Mouse (Mus musculus): Measurements from ENCODE around the gene Gm28635. TPM values are rescaled to one million over a fixed set of nuclear protein-coding genes. Genes with fewer than 3 reads are reported as not detected.

Gene Gm28635
- polyA plus RNA-seq, 1 experiment from 2014 or later = not detected

Other genes with a start within 250 kb of the Gm28635 start
- gene Tfpi, start 201.3 kb downstream of the Gm28635 start, polyA plus RNA-seq (2014; fragmentation: Nextera tagmentation; extraction: Ambion mirVana) = 5.5 and 17.7 TPM in 2 replicates
- gene Ctnnd1, start 27.3 kb downstream of the Gm28635 start, polyA plus RNA-seq (2014; fragmentation: Nextera tagmentation; extraction: Ambion mirVana) = 21.9 and 33.8 TPM in 2 replicates
- 0.37 and 0.53 TPM in 2 replicates for gene Btbd18, start 19.0 kb downstream of the Gm28635 start, polyA plus RNA-seq (2014; fragmentation: Nextera tagmentation; extraction: Ambion mirVana)
- 220 and 232 TPM in 2 replicates for gene Selenoh, start 7.3 kb downstream of the Gm28635 start, polyA plus RNA-seq (2014; fragmentation: Nextera tagmentation; extraction: Ambion mirVana)
- 55.4 and 56.5 TPM in 2 replicates for gene Med19, start 361 bp upstream of the Gm28635 start, polyA plus RNA-seq (2014; fragmentation: Nextera tagmentation; extraction: Ambion mirVana)
- 269 and 277 TPM in 2 replicates for gene Tmx2, start 1.1 kb upstream of the Gm28635 start, polyA plus RNA-seq (2014; fragmentation: Nextera tagmentation; extraction: Ambion mirVana)
- gene Zdhhc5, start 37.1 kb upstream of the Gm28635 start, polyA plus RNA-seq (2014; fragmentation: Nextera tagmentation; extraction: Ambion mirVana) = 21.5 and 21.8 TPM in 2 replicates
- gene Clp1, start 49.3 kb upstream of the Gm28635 start, polyA plus RNA-seq (2014; fragmentation: Nextera tagmentation; extraction: Ambion mirVana) = 23.3 and 25.4 TPM in 2 replicates
- gene Ypel4, start 56.0 kb upstream of the Gm28635 start, polyA plus RNA-seq (2014; fragmentation: Nextera tagmentation; extraction: Ambion mirVana) = 23.5 and 24.7 TPM in 2 replicates
- 2.0 and 3.3 TPM in 2 replicates for gene Gm19426, start 65.6 kb upstream of the Gm28635 start, polyA plus RNA-seq (2014; fragmentation: Nextera tagmentation; extraction: Ambion mirVana)
- gene Serping1, start 97.4 kb upstream of the Gm28635 start, polyA plus RNA-seq (2014; fragmentation: Nextera tagmentation; extraction: Ambion mirVana) = 19.7 and 33.6 TPM in 2 replicates
- gene Ube2l6, start 120.8 kb upstream of the Gm28635 start, polyA plus RNA-seq (2014; fragmentation: Nextera tagmentation; extraction: Ambion mirVana) = 11.7 and 19.5 TPM in 2 replicates
- gene Smtnl1, start 144.6 kb upstream of the Gm28635 start, polyA plus RNA-seq (2014; fragmentation: Nextera tagmentation; extraction: Ambion mirVana) = not detected in 2 replicates
- gene Timm10, start 149.0 kb upstream of the Gm28635 start, polyA plus RNA-seq (2014; fragmentation: Nextera tagmentation; extraction: Ambion mirVana) = 58.6 and 80.6 TPM in 2 replicates
- gene Slc43a1, start 160.8 kb upstream of the Gm28635 start, polyA plus RNA-seq (2014; fragmentation: Nextera tagmentation; extraction: Ambion mirVana) = 0.90 and 2.4 TPM in 2 replicates
- 4.5 and 5.6 TPM in 2 replicates for gene Rtn4rl2, start 208.7 kb upstream of the Gm28635 start, polyA plus RNA-seq (2014; fragmentation: Nextera tagmentation; extraction: Ambion mirVana)

Data from midbrain, embryonic 14.5 days (tissue).